Mouse (Mus musculus) liver, postnatal 0 days (tissue): ENCODE data around the gene Ltv1.

Experiments
- CTCF ChIP-seq: sonication (generic); IDR thresholded peaks from 2 replicates; pipeline ENCODE4 v1.5.1; 2016; ENCODE audit warnings: antibody characterized with exemption, low read depth
- EP300 ChIP-seq: IDR thresholded peaks from 2 replicates; pipeline ENCODE4 v1.6.1; 2016; ENCODE audit warnings: antibody characterized with exemption, low read depth, mild to moderate bottlenecking

DNA sequence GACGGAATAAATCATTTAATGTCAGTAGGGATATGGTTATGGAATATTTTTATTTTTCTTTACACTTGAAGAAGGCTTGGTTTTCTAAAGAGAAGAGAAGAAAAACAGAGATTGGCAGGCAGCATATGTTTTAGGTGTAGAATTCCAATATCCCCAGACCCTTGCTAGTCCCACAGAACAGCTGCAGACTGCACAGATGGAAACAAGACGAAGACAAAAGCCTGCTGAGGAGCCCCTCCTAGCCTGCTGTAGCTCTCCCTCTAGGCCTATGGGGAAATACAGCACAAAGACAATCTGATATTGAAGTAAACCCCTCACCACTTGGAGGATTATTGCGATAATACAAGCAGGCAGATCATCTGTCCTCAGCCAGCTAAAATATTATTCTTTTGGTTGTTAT, 42.5 kb downstream of the Ltv1 start:
- TF ChIP-seq CTCF (no peak), EP300 (no peak)
